Mouse (Mus musculus): ENCODE data around the gene Lancl3. TPM values are rescaled to one million over a fixed set of nuclear protein-coding genes. Genes with fewer than 3 reads are reported as not detected.
"Not testable (repeated sequence)": the region's sequence is repeated elsewhere in the genome, so short reads cannot be mapped to it uniquely, and the experiment has no call there.

Gene Lancl3
- polyA plus RNA-seq, 1 experiment from 2014 or later, result not detected

- H3K27ac ChIP-seq; H3K79me2 ChIP-seq (ENCODE audit: inconsistent target); H3K4me3 ChIP-seq (ENCODE audit: inconsistent target); H3K36me3 ChIP-seq (ENCODE audit: inconsistent target): not testable (repeated sequence)
- WGBS (ENCODE audit: missing documents), result 92% methylated on average over 2 of the region's 4 CpGs
Observed at GRCm38 (mm10) chrX:9293140-9293829, 93.6 kb downstream of the Lancl3 start.

GRCm38 (mm10) chrX:9298413-9298864, 98.7 kb downstream of the Lancl3 start:
- Histone ChIP-seq H3K79me2 (ENCODE audit: inconsistent target) (no peaks in the 10 kb centered on the region), H3K27ac (no peak overlapping the region), H3K4me3 (ENCODE audit: inconsistent target) (no peak overlapping the region), H3K36me3 (ENCODE audit: inconsistent target) (no peaks in the 10 kb centered on the region)
- 83% methylated on average over 4 of the region's 5 CpGs for WGBS (ENCODE audit: missing documents)

GRCm38 (mm10) chrX:9302791-9303190, 103.1 kb downstream of the Lancl3 start:
- H3K4me3 ChIP-seq (ENCODE audit: inconsistent target), result no peak overlapping the region
- WGBS (ENCODE audit: missing documents), result 46% methylated on average over 3 of the region's 5 CpGs
- no peak overlapping the region for H3K27ac ChIP-seq
- H3K36me3 ChIP-seq (ENCODE audit: inconsistent target), result no peaks in the 10 kb centered on the region
- no peaks in the 10 kb centered on the region for H3K79me2 ChIP-seq (ENCODE audit: inconsistent target)

DNA sequence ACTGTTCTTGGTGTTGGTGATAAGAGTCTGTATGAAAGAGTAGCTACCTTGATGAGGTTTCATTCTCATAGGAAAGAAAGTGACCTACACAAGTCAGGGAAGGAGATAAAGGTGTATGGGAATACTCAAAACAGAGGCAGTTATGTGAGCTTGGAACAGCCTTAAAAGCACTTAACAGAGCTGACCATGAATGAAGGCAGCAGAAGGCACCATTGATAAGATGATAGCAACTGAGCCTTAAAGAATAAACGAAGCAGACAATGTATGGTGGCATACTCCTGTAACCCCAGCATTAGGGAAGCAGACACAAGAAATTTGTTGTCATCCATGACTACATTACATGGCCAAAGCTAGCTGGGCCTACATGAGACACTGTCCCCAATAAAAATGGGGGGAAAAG, 103.8 kb downstream of the Lancl3 start:
- 75% methylated on average over 1 of the region's 1 CpGs for WGBS (ENCODE audit: missing documents)
- no peaks in the 10 kb centered on the region for H3K36me3 ChIP-seq (ENCODE audit: inconsistent target)
- no peaks in the 10 kb centered on the region for H3K79me2 ChIP-seq (ENCODE audit: inconsistent target)
- no peak overlapping the region for H3K27ac ChIP-seq
- no peak overlapping the region for H3K4me3 ChIP-seq (ENCODE audit: inconsistent target)

DNA sequence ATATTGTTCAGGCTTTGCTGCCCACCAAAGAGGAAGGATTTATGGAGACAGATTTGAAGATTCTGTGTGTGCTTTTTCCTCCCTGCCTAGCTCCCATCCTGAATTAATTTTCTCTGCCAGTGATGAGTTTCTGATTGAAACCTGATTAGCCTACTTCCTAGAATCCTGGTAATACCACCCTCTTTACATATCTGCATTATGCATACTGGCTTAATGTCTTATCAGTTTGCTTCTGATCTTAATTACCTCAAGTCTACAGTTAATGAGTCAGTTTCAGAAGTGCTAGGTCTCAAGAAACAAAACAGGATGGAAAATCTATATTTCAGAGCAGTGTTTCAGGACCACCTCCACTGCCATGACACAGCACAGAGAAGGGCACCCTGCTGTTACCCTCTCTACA, 116.8 kb downstream of the Lancl3 start:
- not testable (repeated sequence) for H3K27ac ChIP-seq; H3K4me3 ChIP-seq (ENCODE audit: inconsistent target); H3K79me2 ChIP-seq (ENCODE audit: inconsistent target); H3K36me3 ChIP-seq (ENCODE audit: inconsistent target)

Other genes starting within 250 kb of the Lancl3 start
- not detected in 3 replicates for gene Fthl17b, start 236.9 kb upstream of the Lancl3 start, polyA plus RNA-seq (2018)
- gene Fthl17c, start 223.3 kb upstream of the Lancl3 start, polyA plus RNA-seq (2018), result not detected in 3 replicates
- gene Fthl17d, start 213.1 kb upstream of the Lancl3 start, polyA plus RNA-seq (2018), result not detected in 3 replicates
- gene Fthl17e, start 166.4 kb upstream of the Lancl3 start, polyA plus RNA-seq (2018), result not detected in 3 replicates
- gene Fthl17f, start 136.9 kb upstream of the Lancl3 start, polyA plus RNA-seq (2018), result not detected in 3 replicates
- gene 4930402K13Rik, start 95.3 kb upstream of the Lancl3 start, polyA plus RNA-seq (2018), result not detected in 3 replicates
- not detected in 3 replicates for gene Gm14862, start 57.0 kb downstream of the Lancl3 start, polyA plus RNA-seq (2018)
- 0.45 to 1.3 TPM (median 0.56 TPM) in 3 replicates for gene Xk, start 72.9 kb downstream of the Lancl3 start, polyA plus RNA-seq (2018)
- not detected in 3 replicates for gene H2al1m, start 83.9 kb downstream of the Lancl3 start, polyA plus RNA-seq (2018)
- not detected in 3 replicates for gene H2al1k, start 150.7 kb downstream of the Lancl3 start, polyA plus RNA-seq (2018)

All from macrophage (primary cell).